ENCODE assay signal across 24 mouse cellular contexts in the genomic region with DNA sequence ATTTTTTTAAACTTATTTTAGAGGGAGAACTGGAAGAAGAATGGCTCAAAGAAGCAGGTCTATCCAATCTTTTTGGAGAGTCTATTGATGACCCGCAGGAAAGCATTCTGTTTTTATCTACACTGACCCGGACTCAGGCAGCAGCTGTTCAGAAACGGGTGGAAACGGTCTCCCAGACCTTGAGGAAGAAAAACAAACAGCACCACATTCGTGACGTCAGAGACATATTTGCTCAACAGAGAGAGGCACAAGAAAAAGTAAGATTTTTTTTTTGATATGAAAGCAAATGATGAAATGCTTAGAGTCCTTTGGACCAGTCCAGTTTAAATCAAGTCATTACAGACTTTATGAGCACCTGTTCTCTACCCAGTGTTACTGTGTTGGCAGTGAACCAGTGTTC.
DNase-seq lines count a peak whose midpoint lies in the region; ATAC-seq and TF ChIP-seq lines count a peak whose summit lies in the region.
"Had no signal": no experiment of that assay in that cellular context is flagged by ENCODE, and none has a peak within 500 bp of the region (broad histone marks: within the 10 kb centered on the region; RNA-seq: fewer than 3 reads in every experiment).

No protein-coding gene starts in this region.

- no peak overlapping the region for H3K9ac ChIP-seq in lung, postnatal 0 days (replicated peaks; ENCODE audit: low read depth)
- H3K9ac ChIP-seq in intestine, embryonic 16.5 days (ENCODE audit: low read depth, low read length), result no peak overlapping the region
- no peak overlapping the region for H3K9ac ChIP-seq in stomach, postnatal 0 days (ENCODE audit: low read length)
- H3K9ac ChIP-seq in kidney, embryonic 14.5 days (ENCODE audit: low read depth, low read length), result no peak overlapping the region
- H3K9ac ChIP-seq: forebrain, embryonic 13.5 days; hindbrain, embryonic 13.5 days; neural tube, embryonic 12.5 days had no signal

- H3K4me2 ChIP-seq in lung, postnatal 0 days (replicated peaks; ENCODE audit: low read depth, low read length), result no peak overlapping the region
- H3K4me2 ChIP-seq in intestine, embryonic 16.5 days (ENCODE audit: low read depth, low read length), result no peak overlapping the region
- no peak overlapping the region for H3K4me2 ChIP-seq in stomach, postnatal 0 days (replicated peaks; ENCODE audit: low read depth)
- no peak overlapping the region for H3K4me2 ChIP-seq in kidney, embryonic 14.5 days (replicated peaks; ENCODE audit: low read depth, low read length)
- H3K4me2 ChIP-seq: forebrain, embryonic 13.5 days; heart, embryonic 11.5 days; hindbrain, embryonic 13.5 days; liver, embryonic 11.5 days; midbrain, embryonic 11.5 days; neural tube, embryonic 12.5 days had no signal

- 19% methylated on average over 6 of the region's 6 CpGs for WGBS in lung, postnatal 0 days
- WGBS in intestine, embryonic 16.5 days, result 55% methylated on average over 6 of the region's 6 CpGs
- WGBS in stomach, postnatal 0 days, result 37% methylated on average over 6 of the region's 6 CpGs
- WGBS in kidney, embryonic 14.5 days, result 61% methylated on average over 6 of the region's 6 CpGs

- no peak for TF ChIP-seq EP300 in lung, postnatal 0 days (IDR thresholded peaks at IDR 0.05)
- TF ChIP-seq EP300 in stomach, postnatal 0 days (optimal IDR thresholded peaks at IDR 0.05), result no peak

- DNase-seq in adrenal gland, postnatal 14 days, result peak; percentile 25
- no peak for DNase-seq in adrenal gland, adult 18-20 months (ENCODE audit: low spot score in 2 of 2)
- DNase-seq in lung, postnatal 0 days (ENCODE audit: low spot score), result peak; percentile 55
- DNase-seq in lung, postnatal 10 days, result no peak
- no peak for DNase-seq in stomach, postnatal 0 days (ENCODE audit: low spot score)
- DNase-seq: cerebellum, adult 8-10 months; gastrocnemius, postnatal 10 days; heart, postnatal 4 days; kidney, adult 2 months; kidney, postnatal 4 days; layer of hippocampus, postnatal 36 days; lung, adult 18-20 months; lung, postnatal 14 days had no signal

- TF ChIP-seq CTCF in lung, postnatal 0 days (IDR thresholded peaks at IDR 0.05), result no peak
- no peak for TF ChIP-seq CTCF in stomach, postnatal 0 days (IDR thresholded peaks at IDR 0.05; ENCODE audit: low read depth)

- H3K4me3 ChIP-seq in lung, postnatal 0 days (ENCODE audit: low read depth, low read length), result no peak overlapping the region
- H3K4me3 ChIP-seq in intestine, embryonic 16.5 days (ENCODE audit: low read length), result no peak overlapping the region
- no peak overlapping the region for H3K4me3 ChIP-seq in stomach, postnatal 0 days (ENCODE audit: low read depth, low read length)
- H3K4me3 ChIP-seq in kidney, embryonic 14.5 days (ENCODE audit: low read length), result no peak overlapping the region
- H3K4me3 ChIP-seq: forebrain, embryonic 13.5 days; hindbrain, embryonic 13.5 days; neural tube, embryonic 12.5 days had no signal

- H3K27ac ChIP-seq in lung, postnatal 0 days (ENCODE audit: low read length), result no peak overlapping the region
- H3K27ac ChIP-seq in intestine, embryonic 16.5 days (ENCODE audit: low read length), result no peak overlapping the region
- no peak overlapping the region for H3K27ac ChIP-seq in stomach, postnatal 0 days (replicated peaks)
- H3K27ac ChIP-seq in kidney, embryonic 14.5 days (ENCODE audit: low read depth, low read length), result no peak overlapping the region
- H3K27ac ChIP-seq: forebrain, embryonic 13.5 days; hindbrain, embryonic 13.5 days; kidney, postnatal 0 days; neural tube, embryonic 12.5 days had no signal

- no peaks in the 10 kb centered on the region for H3K27me3 ChIP-seq in lung, postnatal 0 days (replicated peaks; ENCODE audit: insufficient read depth, low read length)
- H3K27me3 ChIP-seq in intestine, embryonic 16.5 days (replicated peaks; ENCODE audit: control insufficient read depth, insufficient read depth, low read length), result no peaks in the 10 kb centered on the region
- no peaks in the 10 kb centered on the region for H3K27me3 ChIP-seq in stomach, postnatal 0 days (ENCODE audit: control insufficient read depth, insufficient read depth, low read length)
- no peaks in the 10 kb centered on the region for H3K27me3 ChIP-seq in kidney, embryonic 14.5 days (ENCODE audit: control insufficient read depth, insufficient read depth, low read length)
- H3K27me3 ChIP-seq: forebrain, embryonic 13.5 days; hindbrain, embryonic 13.5 days; neural tube, embryonic 12.5 days had no signal

- no peaks in the 10 kb centered on the region for H3K9me3 ChIP-seq in lung, postnatal 0 days (ENCODE audit: low read length)
- H3K9me3 ChIP-seq in intestine, embryonic 16.5 days (ENCODE audit: control insufficient read depth, low read length), result no peaks in the 10 kb centered on the region
- H3K9me3 ChIP-seq in stomach, postnatal 0 days (ENCODE audit: control insufficient read depth, low read length), result no peaks in the 10 kb centered on the region
- H3K9me3 ChIP-seq in kidney, embryonic 14.5 days (ENCODE audit: control insufficient read depth, low read length), result no peaks in the 10 kb centered on the region
- H3K9me3 ChIP-seq: forebrain, embryonic 13.5 days; hindbrain, embryonic 13.5 days; neural tube, embryonic 12.5 days had no signal

- peak; percentile 50; the same call in 1 of the 2 replicates for ATAC-seq in lung, postnatal 0 days
- ATAC-seq in intestine, embryonic 16.5 days, result 0 out of 2 replicates have a peak, but pooled peaks have one; percentile 33
- peak; percentile 54; the same call in 1 of the 2 replicates for ATAC-seq in stomach, postnatal 0 days (ENCODE audit: low FRiP score, low TSS enrichment)
- no peak for ATAC-seq in kidney, embryonic 14.5 days (ENCODE audit: low FRiP score, low TSS enrichment)
- ATAC-seq: CD4-positive, CD25-positive, alpha-beta regulatory T cell, adult 4 months; midbrain, embryonic 16.5 days had no signal

- H3K36me3 ChIP-seq in lung, postnatal 0 days (ENCODE audit: insufficient read depth, low read length), result no peaks in the 10 kb centered on the region
- no peaks in the 10 kb centered on the region for H3K36me3 ChIP-seq in intestine, embryonic 16.5 days (ENCODE audit: control insufficient read depth, insufficient read depth, low read length)
- H3K36me3 ChIP-seq in stomach, postnatal 0 days (ENCODE audit: control insufficient read depth, insufficient read depth, low read length), result no peaks in the 10 kb centered on the region
- no peaks in the 10 kb centered on the region; the same call in 1 of the 2 replicates for H3K36me3 ChIP-seq in kidney, embryonic 14.5 days (ENCODE audit: control insufficient read depth, insufficient read depth, low read length)
- H3K36me3 ChIP-seq: hindbrain, embryonic 13.5 days; neural tube, embryonic 12.5 days had no signal

- H3K4me1 ChIP-seq in lung, postnatal 0 days (ENCODE audit: insufficient read depth, low read depth, low read length), result no peaks in the 10 kb centered on the region
- H3K4me1 ChIP-seq in intestine, embryonic 16.5 days (ENCODE audit: control insufficient read depth, insufficient read depth, low read length), result no peaks in the 10 kb centered on the region
- H3K4me1 ChIP-seq in stomach, postnatal 0 days (replicated peaks; ENCODE audit: control insufficient read depth, insufficient read depth), result no peaks in the 10 kb centered on the region
- no peaks in the 10 kb centered on the region for H3K4me1 ChIP-seq in kidney, embryonic 14.5 days (ENCODE audit: control insufficient read depth, insufficient read depth, low read length)
- H3K4me1 ChIP-seq: forebrain, embryonic 13.5 days; hindbrain, embryonic 13.5 days; neural tube, embryonic 12.5 days had no signal

Comparison
In these comparisons a context has a peak if more than half of its experiments do, and no peak if none do; other contexts are left out.
1. DNase-seq: peak in adrenal gland, postnatal 14 days (single experiment) and lung, postnatal 0 days (single experiment); none in adrenal gland, adult 18-20 months (0 of 2), lung, postnatal 10 days (single experiment) and stomach, postnatal 0 days (single experiment).